Mouse (Mus musculus) embryonic fibroblast, embryonic 13.5 days (primary cell): ENCODE results near the gene Cpn2.

ENCODE experiments used
- CTCF ChIP-seq: IDR thresholded peaks from 2 replicates; pipeline ENCODE4 v1.5.1; 2011; ENCODE audit warnings: mild to moderate bottlenecking, control low read depth, low read length, moderate library complexity, borderline replicate concordance; ENCODE audit not compliant: insufficient read depth
- POLR2A ChIP-seq: IDR thresholded peaks from 2 replicates; pipeline ENCODE4 v1.6.1; 2011; ENCODE audit warnings: low read depth, mild to moderate bottlenecking, control low read depth, low read length, moderate library complexity

GRCm38 (mm10) chr16:30308616-30309394, 41.5 kb upstream of the Cpn2 start:
- TF ChIP-seq CTCF (no peak), POLR2A (no peak)
